Mouse (Mus musculus) embryonic fibroblast, embryonic 13.5 days (primary cell): Measurements from ENCODE around the gene Cfap99. TPM values are rescaled to one million over a fixed set of nuclear protein-coding genes. Genes with fewer than 3 reads are reported as not detected.

ENCODE experiments used
- H3K27ac ChIP-seq: 2 replicates; pipeline ENCODE4 v1.5.1; 2012; ENCODE audit warnings: low read length, control low read depth, inconsistent platforms; ENCODE audit not compliant: insufficient read depth
- H3K4me1 ChIP-seq: 2 replicates; pipeline ENCODE4 v1.6.1; 2011; ENCODE audit warnings: low read length; ENCODE audit not compliant: control insufficient read depth, insufficient read depth
- H3K4me3 ChIP-seq: 2 replicates; pipeline ENCODE4 v1.5.1; 2011; ENCODE audit warnings: mild to moderate bottlenecking, control low read depth, low read length; ENCODE audit not compliant: insufficient read depth
- CTCF ChIP-seq: IDR thresholded peaks from 2 replicates; pipeline ENCODE4 v1.5.1; 2011; ENCODE audit warnings: mild to moderate bottlenecking, control low read depth, low read length, moderate library complexity, borderline replicate concordance; ENCODE audit not compliant: insufficient read depth
- POLR2A ChIP-seq: IDR thresholded peaks from 2 replicates; pipeline ENCODE4 v1.6.1; 2011; ENCODE audit warnings: low read depth, mild to moderate bottlenecking, control low read depth, low read length, moderate library complexity
- polyA plus RNA-seq: library from polyadenylated mRNA; stranded (reverse); fragments of >200 nt; gene quantifications from 2 replicates; pipeline ENCODE4 v1.2.4, GENCODE M21; 2011; ENCODE audit warnings: low read depth; ENCODE audit not compliant: missing spikeins, insufficient read length

Gene Cfap99
- polyA plus RNA-seq, 1 experiment: not detected

DNA sequence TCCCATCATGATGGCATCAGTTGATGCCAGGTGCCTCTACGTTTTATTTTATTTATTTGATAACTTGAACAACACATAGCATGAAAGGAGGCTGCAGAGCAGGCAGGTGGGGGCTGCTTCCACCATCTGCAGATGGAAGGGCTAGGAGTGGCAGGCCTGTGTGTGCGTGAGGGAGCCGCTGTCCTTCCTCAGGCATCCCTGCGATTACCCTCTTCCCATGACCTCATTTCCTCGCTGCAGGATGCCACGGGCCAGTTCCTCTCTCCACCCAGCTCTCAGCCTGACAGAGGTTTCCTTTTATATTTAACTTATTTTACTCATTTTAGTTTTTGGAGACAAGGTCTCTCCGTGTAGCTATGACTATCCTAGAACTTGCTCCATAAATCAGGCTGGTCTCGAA lies 34.1 kb upstream of the Cfap99 start:
- H3K4me3 ChIP-seq: no peak overlapping the region
- no peak overlapping the region for H3K27ac ChIP-seq
- TF ChIP-seq CTCF (no peak), POLR2A (no peak)
- H3K4me1 ChIP-seq: peaks cover 5% of the 10 kb centered on the region; the same call in 1 of the 2 replicates

GRCm38 (mm10) chr5:34255189-34255588 lies 33.2 kb upstream of the Cfap99 start:
- Histone ChIP-seq H3K4me1 (peaks cover 5% of the 10 kb centered on the region; the same call in 1 of the 2 replicates), H3K4me3 (no peak overlapping the region), H3K27ac (no peak overlapping the region)
- TF ChIP-seq POLR2A (no peak), CTCF (no peak)

DNA sequence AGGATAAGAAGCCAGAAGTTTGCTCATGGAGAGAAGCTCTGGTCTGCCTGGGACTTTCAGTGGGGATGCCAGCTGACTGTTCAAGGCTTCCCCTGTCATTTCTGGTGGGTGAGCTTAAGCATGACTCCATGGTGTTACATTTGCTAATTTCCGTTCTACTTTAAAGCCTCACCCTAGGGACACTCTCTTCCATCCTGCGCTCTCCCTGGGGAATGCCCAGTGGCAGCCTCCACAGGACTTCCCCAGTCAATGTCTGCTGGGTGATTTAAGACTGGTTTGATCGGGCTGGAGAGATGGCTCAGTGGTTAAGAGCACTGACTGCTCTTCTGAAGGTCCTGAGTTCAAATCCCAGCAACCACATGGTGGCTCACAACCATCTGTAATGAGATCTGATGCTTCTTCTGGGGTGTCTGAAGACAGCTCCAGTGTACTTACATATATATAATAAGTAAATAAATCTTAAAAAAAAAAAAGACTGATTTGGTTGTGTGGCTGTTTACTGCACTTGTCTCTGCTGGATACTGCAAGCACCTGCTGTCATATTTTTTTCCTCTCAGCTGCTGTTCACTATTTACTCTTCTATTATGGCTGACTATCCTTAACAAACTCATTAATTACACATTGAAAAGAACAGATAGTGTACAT lies 29.1 kb upstream of the Cfap99 start:
- TF ChIP-seq POLR2A: no peak
- TF ChIP-seq CTCF: no peak
- Histone ChIP-seq H3K4me3 (no peak overlapping the region), H3K4me1 (no peaks in the 10 kb centered on the region), H3K27ac (no peak overlapping the region)

DNA sequence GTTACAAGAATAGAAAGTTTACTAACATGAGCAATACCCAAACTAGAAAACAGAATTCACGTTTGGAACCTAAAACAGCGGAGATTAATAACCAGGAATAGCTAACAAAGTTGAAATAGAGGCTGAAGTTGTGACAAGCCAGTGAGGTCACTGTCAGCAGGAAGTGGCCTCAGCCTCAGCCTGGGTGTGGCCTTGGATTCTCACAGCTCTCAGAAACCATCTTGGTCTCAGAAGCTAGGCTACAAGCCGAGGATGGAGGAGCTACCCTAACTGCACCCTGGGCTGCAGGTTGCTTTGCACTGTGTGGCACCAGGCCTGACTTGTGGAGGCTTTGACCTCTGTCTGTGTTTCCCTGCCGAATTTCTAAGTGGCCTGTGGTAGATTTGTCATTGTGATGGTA lies 22.3 kb upstream of the Cfap99 start:
- Histone ChIP-seq H3K4me3 (no peak overlapping the region), H3K27ac (no peak overlapping the region), H3K4me1 (no peaks in the 10 kb centered on the region)
- TF ChIP-seq POLR2A: no peak
- no peak for TF ChIP-seq CTCF

- no peak overlapping the region for H3K27ac ChIP-seq
- TF ChIP-seq POLR2A (no peak), CTCF (no peak)
- no peak overlapping the region for H3K4me3 ChIP-seq
- H3K4me1 ChIP-seq: no peaks in the 10 kb centered on the region
Measured at GRCm38 (mm10) chr5:34269197-34269920, 19.0 kb upstream of the Cfap99 start.

DNA sequence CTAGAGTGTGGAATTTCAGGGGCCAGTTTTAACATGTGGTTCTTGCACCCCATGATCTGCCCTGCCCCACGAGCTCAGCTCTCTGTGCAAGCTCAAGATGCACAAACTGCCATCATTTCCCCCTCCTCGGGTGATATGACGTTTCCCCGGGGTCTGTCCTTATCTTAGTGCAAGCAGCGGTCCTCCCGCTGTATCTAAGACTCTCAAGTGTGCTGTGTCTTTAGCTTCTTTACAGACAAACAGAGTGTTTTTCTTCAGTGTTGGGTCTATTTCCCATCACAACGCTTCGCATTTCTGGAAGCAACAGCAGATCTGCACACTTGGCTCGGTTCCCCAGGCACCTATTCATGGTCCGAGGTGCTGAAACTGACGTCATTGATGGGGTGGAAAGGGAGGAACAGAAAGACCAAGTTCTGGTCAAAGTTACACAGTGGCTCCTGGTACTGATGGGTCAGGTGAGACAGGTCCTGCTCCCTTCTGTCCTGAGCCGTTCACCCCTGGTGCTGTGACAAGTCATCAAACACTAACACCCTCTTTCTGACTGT lies 18.4 kb upstream of the Cfap99 start:
- Histone ChIP-seq H3K4me1 (no peaks in the 10 kb centered on the region), H3K4me3 (no peak overlapping the region), H3K27ac (no peak overlapping the region)
- TF ChIP-seq CTCF (no peak), POLR2A (no peak)

DNA sequence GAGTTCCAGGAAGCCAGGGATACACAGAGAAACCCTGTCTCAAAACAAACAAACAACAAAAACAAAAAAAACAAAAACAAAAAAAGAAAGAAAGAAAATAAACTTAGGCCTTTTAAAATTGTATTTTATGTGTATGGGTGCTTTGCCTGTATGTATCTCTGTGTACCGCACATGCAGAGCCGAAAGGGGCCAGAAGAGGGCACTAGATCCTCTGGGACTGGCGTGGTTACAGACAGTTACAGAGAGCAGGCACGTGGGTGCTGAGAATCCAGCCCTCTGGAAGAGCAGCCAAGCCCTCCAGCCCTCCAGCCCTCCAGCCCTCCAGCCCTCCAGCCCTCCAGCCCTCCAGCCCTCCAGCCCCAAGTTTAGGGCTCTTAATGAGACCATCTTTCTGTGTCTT lies 16.7 kb upstream of the Cfap99 start:
- H3K4me1 ChIP-seq: no peaks in the 10 kb centered on the region

DNA sequence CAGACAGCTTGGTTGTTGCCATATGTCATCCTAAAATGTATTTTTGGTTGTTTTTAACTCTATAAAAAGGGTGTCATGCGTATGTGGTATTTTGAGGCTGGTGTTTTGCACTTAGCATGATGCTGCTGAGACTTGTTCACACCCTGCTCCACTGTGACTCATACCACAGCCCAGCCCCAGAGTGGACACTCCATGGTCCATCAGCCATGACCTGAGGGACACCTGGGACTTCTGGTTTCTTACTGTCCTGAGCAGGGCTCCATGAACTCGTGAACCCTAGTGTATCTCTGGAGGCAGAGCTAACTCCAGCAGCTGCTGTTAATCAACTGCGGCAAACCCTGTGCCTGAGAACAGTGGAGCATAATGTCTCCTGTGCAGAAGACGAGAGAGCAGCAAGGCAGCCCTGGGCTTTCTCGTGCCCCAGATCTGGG lies 15.1 kb upstream of the Cfap99 start:
- TF ChIP-seq CTCF: no peak
- TF ChIP-seq POLR2A: no peak
- no peak overlapping the region for H3K4me3 ChIP-seq

More for the DNA sequence above, 16.7 kb upstream of the Cfap99 start:
- H3K4me3 ChIP-seq: no peak overlapping the region
- TF ChIP-seq CTCF (peak; percentile 39; the same call in 1 of the 2 replicates), POLR2A (no peak)
- H3K27ac ChIP-seq: no peak overlapping the region

DNA sequence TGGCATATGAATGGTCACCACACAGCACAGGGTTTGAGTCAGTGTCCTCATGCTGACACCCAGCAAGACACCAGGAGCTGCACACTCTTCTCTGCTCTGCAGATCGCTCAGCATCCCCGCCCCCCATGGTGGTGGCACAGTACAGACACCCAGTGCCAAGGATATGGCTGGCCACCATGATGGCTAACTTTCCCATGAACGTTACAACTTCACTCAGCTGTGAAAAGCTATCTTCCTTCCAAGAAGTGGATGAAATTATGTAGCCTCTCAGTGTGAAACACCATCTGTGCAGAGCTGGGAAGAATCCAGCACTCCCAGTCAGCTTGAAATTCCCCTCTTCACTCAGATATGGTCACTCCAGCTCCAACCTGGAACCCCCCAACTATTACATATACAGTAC lies 14.1 kb upstream of the Cfap99 start:
- Histone ChIP-seq H3K27ac (no peak overlapping the region), H3K4me1 (no peaks in the 10 kb centered on the region), H3K4me3 (no peak overlapping the region)
- TF ChIP-seq CTCF (no peak), POLR2A (no peak)

More for the DNA sequence above, 15.1 kb upstream of the Cfap99 start:
- Histone ChIP-seq H3K4me1 (no peaks in the 10 kb centered on the region), H3K27ac (no peak overlapping the region)

DNA sequence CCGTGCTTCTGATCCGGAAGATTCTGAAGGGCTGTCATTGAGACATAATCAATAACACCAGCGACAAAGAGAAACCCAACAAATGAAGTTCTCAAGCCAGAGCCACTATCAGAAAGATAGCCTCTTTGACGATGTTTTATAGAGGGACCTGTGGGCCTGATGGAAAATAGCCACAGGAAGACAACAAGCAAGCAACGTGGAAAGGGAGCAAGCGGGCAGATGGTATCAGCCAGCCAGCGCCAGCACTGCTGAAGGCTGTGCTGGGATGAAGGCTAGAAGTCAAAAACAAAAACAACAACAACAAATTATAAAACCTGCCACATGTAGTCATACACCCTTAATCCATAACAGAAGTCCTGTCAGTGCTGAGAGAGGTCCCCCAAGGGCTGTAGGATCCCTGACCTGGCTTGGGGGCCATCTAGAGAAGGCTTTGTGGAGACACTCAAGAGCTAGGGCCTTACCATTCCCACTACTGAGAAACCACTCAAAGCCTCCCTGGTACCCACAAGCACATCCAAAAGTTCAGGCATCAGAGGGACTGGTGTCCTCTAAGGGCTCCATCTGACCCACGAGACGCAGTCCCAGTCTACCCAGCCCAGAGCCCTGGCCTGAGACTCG lies 13.6 kb upstream of the Cfap99 start:
- Histone ChIP-seq H3K4me3 (no peak overlapping the region), H3K4me1 (no peaks in the 10 kb centered on the region), H3K27ac (no peak overlapping the region)
- TF ChIP-seq CTCF (no peak), POLR2A (no peak)
